Mouse (Mus musculus): ENCODE results near the gene Gli3. TPM values are rescaled to one million over a fixed set of nuclear protein-coding genes. Genes with fewer than 3 reads are reported as not detected.
A peak's percentile ranks its signal among the peaks of the same experiment; 100 is the strongest.

Gli3 gene
- total and polyA plus RNA-seq, 2 experiments from 2014 or later: 1.9 to 8.1 TPM

GRCm38 (mm10) chr13:15662375-15662774, 199.3 kb downstream of the Gli3 start:
- Histone ChIP-seq H3K36me3 (replicated peaks; ENCODE audit: control insufficient read depth, insufficient read depth, low read length) (no peaks in the 10 kb centered on the region), H3K4me1 (ENCODE audit: control insufficient read depth, insufficient read depth) (peaks cover 7% of the 10 kb centered on the region; the same call in 1 of the 2 replicates), H3K9ac (replicated peaks; ENCODE audit: low read depth, low read length) (no peak overlapping the region), H3K4me2 (ENCODE audit: low read depth, low read length) (no peak overlapping the region), H3K4me3 (ENCODE audit: low read depth, low read length) (no peak overlapping the region), H3K27me3 (ENCODE audit: control insufficient read depth, insufficient read depth, low read length) (peaks cover 22% of the 10 kb centered on the region; the same call in 1 of the 2 replicates), H3K27ac (ENCODE audit: low read depth) (no peak overlapping the region), H3K9me3 (replicated peaks; ENCODE audit: control insufficient read depth, low read length) (no peaks in the 10 kb centered on the region)
- ATAC-seq (ENCODE audit: insufficient read depth, low read depth): no peak
- DNase-seq (ENCODE audit: low spot score): no peak
- WGBS: 76% methylated on average over 10 of the region's 10 CpGs
- TF ChIP-seq EP300 (IDR thresholded peaks at IDR 0.05; ENCODE audit: low read depth) (no peak), CTCF (IDR thresholded peaks at IDR 0.05; ENCODE audit: low read depth) (no peak)

- DNase-seq (ENCODE audit: low spot score) (peak; percentile 42), ATAC-seq (ENCODE audit: insufficient read depth, low read depth) (peak; percentile 60)
- WGBS: 23% methylated on average over 7 of the region's 7 CpGs
Measured at GRCm38 (mm10) chr13:15664580-15665201, 201.7 kb downstream of the Gli3 start.

GRCm38 (mm10) chr13:15665514-15665913, 202.5 kb downstream of the Gli3 start:
- H3K27me3 ChIP-seq (ENCODE audit: control insufficient read depth, insufficient read depth, low read length): peaks cover 34% of the 10 kb centered on the region; the same call in 1 of the 2 replicates
- no peaks in the 10 kb centered on the region for H3K9me3 ChIP-seq (replicated peaks; ENCODE audit: control insufficient read depth, low read length)
- TF ChIP-seq EP300 (IDR thresholded peaks at IDR 0.05; ENCODE audit: low read depth) (no peak), CTCF (IDR thresholded peaks at IDR 0.05; ENCODE audit: low read depth) (no peak)
- ATAC-seq (ENCODE audit: insufficient read depth, low read depth) (no peak), DNase-seq (ENCODE audit: low spot score) (no peak)
- H3K4me3 ChIP-seq (ENCODE audit: low read depth, low read length): no peak overlapping the region
- no peak overlapping the region for H3K9ac ChIP-seq (replicated peaks; ENCODE audit: low read depth, low read length)
- H3K4me2 ChIP-seq (ENCODE audit: low read depth, low read length): no peak overlapping the region
- no peaks in the 10 kb centered on the region for H3K36me3 ChIP-seq (replicated peaks; ENCODE audit: control insufficient read depth, insufficient read depth, low read length)
- peaks cover 7% of the 10 kb centered on the region; the same call in 1 of the 2 replicates for H3K4me1 ChIP-seq (ENCODE audit: control insufficient read depth, insufficient read depth)
- no peak overlapping the region for H3K27ac ChIP-seq (ENCODE audit: low read depth)
- WGBS: 83% methylated on average over 8 of the region's 8 CpGs

More at GRCm38 (mm10) chr13:15664580-15665201, 201.7 kb downstream of the Gli3 start:
- no peak overlapping the region for H3K4me2 ChIP-seq (ENCODE audit: low read depth, low read length)
- no peak overlapping the region for H3K27ac ChIP-seq (ENCODE audit: low read depth)
- H3K4me1 ChIP-seq (ENCODE audit: control insufficient read depth, insufficient read depth): peaks cover 7% of the 10 kb centered on the region; the same call in 1 of the 2 replicates
- H3K36me3 ChIP-seq (replicated peaks; ENCODE audit: control insufficient read depth, insufficient read depth, low read length): no peaks in the 10 kb centered on the region
- peaks cover 29% of the 10 kb centered on the region; the same call in 1 of the 2 replicates for H3K27me3 ChIP-seq (ENCODE audit: control insufficient read depth, insufficient read depth, low read length)
- no peak overlapping the region for H3K9ac ChIP-seq (replicated peaks; ENCODE audit: low read depth, low read length)
- H3K4me3 ChIP-seq (ENCODE audit: low read depth, low read length): no peak overlapping the region
- H3K9me3 ChIP-seq (replicated peaks; ENCODE audit: control insufficient read depth, low read length): no peaks in the 10 kb centered on the region
- TF ChIP-seq EP300 (IDR thresholded peaks at IDR 0.05; ENCODE audit: low read depth): no peak
- TF ChIP-seq CTCF (IDR thresholded peaks at IDR 0.05; ENCODE audit: low read depth): no peak

GRCm38 (mm10) chr13:15670144-15670961, 207.3 kb downstream of the Gli3 start:
- DNase-seq (ENCODE audit: low spot score) (no peak), ATAC-seq (ENCODE audit: insufficient read depth, low read depth) (no peak)
- Histone ChIP-seq H3K4me3 (ENCODE audit: low read depth, low read length) (no peak overlapping the region), H3K9me3 (replicated peaks; ENCODE audit: control insufficient read depth, low read length) (no peaks in the 10 kb centered on the region), H3K4me2 (ENCODE audit: low read depth, low read length) (no peak overlapping the region), H3K27ac (ENCODE audit: low read depth) (no peak overlapping the region), H3K4me1 (ENCODE audit: control insufficient read depth, insufficient read depth) (peaks cover 4% of the 10 kb centered on the region; the same call in 1 of the 2 replicates), H3K36me3 (replicated peaks; ENCODE audit: control insufficient read depth, insufficient read depth, low read length) (no peaks in the 10 kb centered on the region), H3K9ac (replicated peaks; ENCODE audit: low read depth, low read length) (no peak overlapping the region), H3K27me3 (ENCODE audit: control insufficient read depth, insufficient read depth, low read length) (peaks cover 23% of the 10 kb centered on the region; the same call in 1 of the 2 replicates)
- TF ChIP-seq EP300 (IDR thresholded peaks at IDR 0.05; ENCODE audit: low read depth): no peak
- WGBS: 65% methylated on average over 9 of the region's 9 CpGs

GRCm38 (mm10) chr13:15670962-15671313, 207.9 kb downstream of the Gli3 start:
- ATAC-seq (ENCODE audit: insufficient read depth, low read depth): no peak
- 63% methylated on average over 4 of the region's 4 CpGs for WGBS
- no peak overlapping the region for H3K4me2 ChIP-seq (ENCODE audit: low read depth, low read length)
- no peaks in the 10 kb centered on the region for H3K36me3 ChIP-seq (replicated peaks; ENCODE audit: control insufficient read depth, insufficient read depth, low read length)
- H3K4me1 ChIP-seq (ENCODE audit: control insufficient read depth, insufficient read depth): no peaks in the 10 kb centered on the region
- H3K9ac ChIP-seq (replicated peaks; ENCODE audit: low read depth, low read length): no peak overlapping the region
- DNase-seq (ENCODE audit: low spot score): no peak
- TF ChIP-seq CTCF (IDR thresholded peaks at IDR 0.05; ENCODE audit: low read depth) (no peak), EP300 (IDR thresholded peaks at IDR 0.05; ENCODE audit: low read depth) (no peak)
- H3K27me3 ChIP-seq (ENCODE audit: control insufficient read depth, insufficient read depth, low read length): peaks cover 19% of the 10 kb centered on the region; the same call in 1 of the 2 replicates
- H3K4me3 ChIP-seq (ENCODE audit: low read depth, low read length): no peak overlapping the region
- H3K9me3 ChIP-seq (replicated peaks; ENCODE audit: control insufficient read depth, low read length): no peaks in the 10 kb centered on the region
- H3K27ac ChIP-seq (ENCODE audit: low read depth): no peak overlapping the region
